Mouse (Mus musculus): ENCODE results near the gene Chd1l. TPM values are rescaled to one million over a fixed set of nuclear protein-coding genes. Genes with fewer than 3 reads are reported as not detected.

Chd1l gene
- polyA plus RNA-seq, 1 experiment: 37.9 TPM

GRCm38 (mm10) chr3:97573807-97574206 is 36.2 kb downstream of the Chd1l start:
- Histone ChIP-seq H3K4me3 (ENCODE audit: control insufficient read depth, low read depth, low read length) (no peak overlapping the region), H3K27ac (ENCODE audit: control insufficient read depth, insufficient read depth, low read depth, low read length) (no peak overlapping the region), H3K27me3 (ENCODE audit: control insufficient read depth, insufficient read depth, low read length) (no peaks in the 10 kb centered on the region), H3K36me3 (ENCODE audit: control insufficient read depth, insufficient read depth, low read length) (peaks cover 4% of the 10 kb centered on the region), H3K4me1 (ENCODE audit: control insufficient read depth, insufficient read depth, low read length) (no peaks in the 10 kb centered on the region)
- no peak for TF ChIP-seq CTCF (IDR thresholded peaks at IDR 0.05; ENCODE audit: control insufficient read depth, insufficient read depth, insufficient replicate concordance, low read depth, low read length)
- no peak for TF ChIP-seq POLR2A (IDR thresholded peaks at IDR 0.05; ENCODE audit: control insufficient read depth, low read depth, low read length)

GRCm38 (mm10) chr3:97564588-97564987 is 45.4 kb downstream of the Chd1l start:
- no peak overlapping the region for H3K4me3 ChIP-seq (ENCODE audit: control insufficient read depth, low read depth, low read length)
- H3K4me1 ChIP-seq (ENCODE audit: control insufficient read depth, insufficient read depth, low read length): no peaks in the 10 kb centered on the region
- H3K27me3 ChIP-seq (ENCODE audit: control insufficient read depth, insufficient read depth, low read length): no peaks in the 10 kb centered on the region
- H3K36me3 ChIP-seq (ENCODE audit: control insufficient read depth, insufficient read depth, low read length): peaks cover 3% of the 10 kb centered on the region
- TF ChIP-seq POLR2A (IDR thresholded peaks at IDR 0.05; ENCODE audit: control insufficient read depth, low read depth, low read length) (no peak), CTCF (IDR thresholded peaks at IDR 0.05; ENCODE audit: control insufficient read depth, insufficient read depth, insufficient replicate concordance, low read depth, low read length) (no peak)
- H3K27ac ChIP-seq (ENCODE audit: control insufficient read depth, insufficient read depth, low read depth, low read length): no peak overlapping the region

- no peak overlapping the region for H3K4me3 ChIP-seq (ENCODE audit: control insufficient read depth, low read depth, low read length)
- H3K27ac ChIP-seq (ENCODE audit: control insufficient read depth, insufficient read depth, low read depth, low read length): no peak overlapping the region
- H3K36me3 ChIP-seq (ENCODE audit: control insufficient read depth, insufficient read depth, low read length): no peaks in the 10 kb centered on the region; the same call in 1 of the 2 replicates
- no peaks in the 10 kb centered on the region for H3K4me1 ChIP-seq (ENCODE audit: control insufficient read depth, insufficient read depth, low read length)
- no peaks in the 10 kb centered on the region for H3K27me3 ChIP-seq (ENCODE audit: control insufficient read depth, insufficient read depth, low read length)
- TF ChIP-seq CTCF (IDR thresholded peaks at IDR 0.05; ENCODE audit: control insufficient read depth, insufficient read depth, insufficient replicate concordance, low read depth, low read length) (no peak), POLR2A (IDR thresholded peaks at IDR 0.05; ENCODE audit: control insufficient read depth, low read depth, low read length) (no peak)
These were observed 51.4 kb downstream of the Chd1l start for GRCm38 (mm10) chr3:97558554-97558953.

GRCm38 (mm10) chr3:97546205-97546604 is 63.8 kb downstream of the Chd1l start:
- Histone ChIP-seq H3K36me3 (ENCODE audit: control insufficient read depth, insufficient read depth, low read length) (no peaks in the 10 kb centered on the region), H3K4me1 (ENCODE audit: control insufficient read depth, insufficient read depth, low read length) (0 out of 2 replicates have a peak, but pooled peaks cover 2% of the 10 kb centered on the region), H3K27me3 (ENCODE audit: control insufficient read depth, insufficient read depth, low read length) (no peaks in the 10 kb centered on the region), H3K27ac (ENCODE audit: control insufficient read depth, insufficient read depth, low read depth, low read length) (no peak overlapping the region), H3K4me3 (ENCODE audit: control insufficient read depth, low read depth, low read length) (no peak overlapping the region)
- TF ChIP-seq POLR2A (IDR thresholded peaks at IDR 0.05; ENCODE audit: control insufficient read depth, low read depth, low read length) (no peak), CTCF (IDR thresholded peaks at IDR 0.05; ENCODE audit: control insufficient read depth, insufficient read depth, insufficient replicate concordance, low read depth, low read length) (no peak)

GRCm38 (mm10) chr3:97540171-97540570 is 69.8 kb downstream of the Chd1l start:
- Histone ChIP-seq H3K36me3 (ENCODE audit: control insufficient read depth, insufficient read depth, low read length) (no peaks in the 10 kb centered on the region), H3K27me3 (ENCODE audit: control insufficient read depth, insufficient read depth, low read length) (no peaks in the 10 kb centered on the region), H3K4me3 (ENCODE audit: control insufficient read depth, low read depth, low read length) (no peak overlapping the region), H3K27ac (ENCODE audit: control insufficient read depth, insufficient read depth, low read depth, low read length) (no peak overlapping the region), H3K4me1 (ENCODE audit: control insufficient read depth, insufficient read depth, low read length) (no peaks in the 10 kb centered on the region)
- TF ChIP-seq CTCF (IDR thresholded peaks at IDR 0.05; ENCODE audit: control insufficient read depth, insufficient read depth, insufficient replicate concordance, low read depth, low read length): no peak
- no peak for TF ChIP-seq POLR2A (IDR thresholded peaks at IDR 0.05; ENCODE audit: control insufficient read depth, low read depth, low read length)

GRCm38 (mm10) chr3:97538634-97539033 is 71.4 kb downstream of the Chd1l start:
- Histone ChIP-seq H3K27me3 (ENCODE audit: control insufficient read depth, insufficient read depth, low read length) (no peaks in the 10 kb centered on the region), H3K27ac (ENCODE audit: control insufficient read depth, insufficient read depth, low read depth, low read length) (no peak overlapping the region), H3K4me3 (ENCODE audit: control insufficient read depth, low read depth, low read length) (no peak overlapping the region), H3K36me3 (ENCODE audit: control insufficient read depth, insufficient read depth, low read length) (no peaks in the 10 kb centered on the region), H3K4me1 (ENCODE audit: control insufficient read depth, insufficient read depth, low read length) (no peaks in the 10 kb centered on the region)
- TF ChIP-seq CTCF (IDR thresholded peaks at IDR 0.05; ENCODE audit: control insufficient read depth, insufficient read depth, insufficient replicate concordance, low read depth, low read length) (no peak), POLR2A (IDR thresholded peaks at IDR 0.05; ENCODE audit: control insufficient read depth, low read depth, low read length) (no peak)

- H3K27me3 ChIP-seq (ENCODE audit: control insufficient read depth, insufficient read depth, low read length): no peaks in the 10 kb centered on the region
- H3K36me3 ChIP-seq (ENCODE audit: control insufficient read depth, insufficient read depth, low read length): no peaks in the 10 kb centered on the region
- no peak overlapping the region for H3K4me3 ChIP-seq (ENCODE audit: control insufficient read depth, low read depth, low read length)
- no peaks in the 10 kb centered on the region for H3K4me1 ChIP-seq (ENCODE audit: control insufficient read depth, insufficient read depth, low read length)
- TF ChIP-seq CTCF (IDR thresholded peaks at IDR 0.05; ENCODE audit: control insufficient read depth, insufficient read depth, insufficient replicate concordance, low read depth, low read length) (no peak), POLR2A (IDR thresholded peaks at IDR 0.05; ENCODE audit: control insufficient read depth, low read depth, low read length) (no peak)
- no peak overlapping the region for H3K27ac ChIP-seq (ENCODE audit: control insufficient read depth, insufficient read depth, low read depth, low read length)
These were observed 73.0 kb downstream of the Chd1l start for GRCm38 (mm10) chr3:97537006-97537405.

- no peaks in the 10 kb centered on the region for H3K27me3 ChIP-seq (ENCODE audit: control insufficient read depth, insufficient read depth, low read length)
These were observed 74.3 kb downstream of the Chd1l start for GRCm38 (mm10) chr3:97535660-97536059.

More at GRCm38 (mm10) chr3:97535660-97536059, 74.3 kb downstream of the Chd1l start:
- Histone ChIP-seq H3K27ac (ENCODE audit: control insufficient read depth, insufficient read depth, low read depth, low read length) (no peak overlapping the region), H3K4me3 (ENCODE audit: control insufficient read depth, low read depth, low read length) (no peak overlapping the region), H3K36me3 (ENCODE audit: control insufficient read depth, insufficient read depth, low read length) (no peaks in the 10 kb centered on the region), H3K4me1 (ENCODE audit: control insufficient read depth, insufficient read depth, low read length) (no peaks in the 10 kb centered on the region)
- TF ChIP-seq POLR2A (IDR thresholded peaks at IDR 0.05; ENCODE audit: control insufficient read depth, low read depth, low read length) (no peak), CTCF (IDR thresholded peaks at IDR 0.05; ENCODE audit: control insufficient read depth, insufficient read depth, insufficient replicate concordance, low read depth, low read length) (no peak)

All from testis, adult 2 months (tissue).